Mouse (Mus musculus): ENCODE measurements around the gene Dtnb. TPM values are rescaled to one million over a fixed set of nuclear protein-coding genes. Genes with fewer than 3 reads are reported as not detected.

Dtnb gene
- polyA plus RNA-seq, 1 experiment: 10.0 TPM

DNA sequence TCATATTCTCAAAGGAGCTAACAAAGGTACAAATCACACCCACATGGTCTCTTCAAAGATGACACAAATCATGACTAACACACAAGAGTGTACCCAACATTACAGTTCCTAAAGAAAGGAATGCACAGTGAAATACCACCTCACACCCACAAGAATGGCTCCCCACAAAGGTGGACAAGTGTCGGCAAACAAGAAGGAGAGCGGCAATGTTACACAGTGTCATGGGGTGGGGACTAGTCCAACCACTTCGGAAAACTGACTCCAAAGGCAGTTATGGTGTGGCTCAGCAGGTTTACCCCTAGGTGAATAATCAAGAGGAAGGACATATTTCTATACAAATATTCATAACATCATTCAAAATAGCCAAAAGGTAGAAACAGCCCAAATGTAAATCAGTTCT is 174.2 kb downstream of the Dtnb start:
- TF ChIP-seq FOSL1 (IDR thresholded peaks at IDR 0.05; ENCODE audit: insufficient read depth, low read length, poor library complexity, severe bottlenecking) (no peak), MAX (IDR thresholded peaks at IDR 0.05) (no peak), USF1 (IDR thresholded peaks at IDR 0.05; ENCODE audit: low read depth) (no peak), MYOD1 (IDR thresholded peaks at IDR 0.05; ENCODE audit: control insufficient read depth, insufficient read length, low read depth) (no peak), CTCF (IDR thresholded peaks at IDR 0.05; ENCODE audit: control insufficient read depth, insufficient read depth, insufficient read length) (no peak), CEBPB (IDR thresholded peaks at IDR 0.05; ENCODE audit: low read depth) (no peak), MYOG (IDR thresholded peaks at IDR 0.05; ENCODE audit: control insufficient read depth, extremely low read depth, insufficient read length) (no peak)
- H3K36me3 ChIP-seq (ENCODE audit: control insufficient read depth, insufficient read depth): no peaks in the 10 kb centered on the region
- no peak overlapping the region for H3K4me3 ChIP-seq (ENCODE audit: insufficient read depth, poor library complexity, severe bottlenecking)
- no peaks in the 10 kb centered on the region for H3K79me2 ChIP-seq (ENCODE audit: control insufficient read depth, insufficient read depth)
- H3K27me3 ChIP-seq (ENCODE audit: control insufficient read depth, insufficient read depth, insufficient read length): no peaks in the 10 kb centered on the region
- no peak overlapping the region for H3ac ChIP-seq (ENCODE audit: control insufficient read depth, insufficient read length, low read depth)
- H3K79me3 ChIP-seq (ENCODE audit: low read depth): no peaks in the 10 kb centered on the region

DNA sequence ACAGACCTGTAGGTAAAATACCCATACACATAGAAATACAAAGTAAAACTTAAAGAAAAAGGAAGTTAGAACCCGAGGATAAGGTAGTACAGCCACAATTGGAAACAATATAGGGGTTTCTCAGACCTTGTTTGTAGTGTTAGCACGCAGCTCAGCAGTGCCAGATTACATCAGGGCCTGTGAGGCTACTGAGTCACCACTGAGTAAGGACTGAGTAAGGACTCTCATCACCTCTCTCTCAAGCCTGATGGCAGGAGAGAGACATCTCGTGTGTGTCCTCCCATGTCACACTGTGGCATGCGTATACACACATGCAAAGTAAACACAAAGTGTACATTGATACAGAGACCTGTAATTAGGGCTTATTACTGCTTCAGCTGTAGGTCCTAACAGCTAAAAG is 175.4 kb downstream of the Dtnb start:
- H3ac ChIP-seq (ENCODE audit: control insufficient read depth, insufficient read length, low read depth): no peak overlapping the region
- H3K27me3 ChIP-seq (ENCODE audit: control insufficient read depth, insufficient read depth, insufficient read length): no peaks in the 10 kb centered on the region
- no peak for TF ChIP-seq USF1 (IDR thresholded peaks at IDR 0.05; ENCODE audit: low read depth)
- TF ChIP-seq MYOG (IDR thresholded peaks at IDR 0.05; ENCODE audit: control insufficient read depth, extremely low read depth, insufficient read length): no peak
- no peak for TF ChIP-seq MYOD1 (IDR thresholded peaks at IDR 0.05; ENCODE audit: control insufficient read depth, insufficient read length, low read depth)
- TF ChIP-seq FOSL1 (IDR thresholded peaks at IDR 0.05; ENCODE audit: insufficient read depth, low read length, poor library complexity, severe bottlenecking): no peak
- TF ChIP-seq CEBPB (IDR thresholded peaks at IDR 0.05; ENCODE audit: low read depth): no peak
- no peak for TF ChIP-seq MAX (IDR thresholded peaks at IDR 0.05)
- TF ChIP-seq CTCF (IDR thresholded peaks at IDR 0.05; ENCODE audit: control insufficient read depth, insufficient read depth, insufficient read length): no peak
- H3K4me3 ChIP-seq (ENCODE audit: insufficient read depth, poor library complexity, severe bottlenecking): no peak overlapping the region
- H3K79me2 ChIP-seq (ENCODE audit: control insufficient read depth, insufficient read depth): no peaks in the 10 kb centered on the region
- no peaks in the 10 kb centered on the region for H3K36me3 ChIP-seq (ENCODE audit: control insufficient read depth, insufficient read depth)
- no peaks in the 10 kb centered on the region for H3K79me3 ChIP-seq (ENCODE audit: low read depth)

DNA sequence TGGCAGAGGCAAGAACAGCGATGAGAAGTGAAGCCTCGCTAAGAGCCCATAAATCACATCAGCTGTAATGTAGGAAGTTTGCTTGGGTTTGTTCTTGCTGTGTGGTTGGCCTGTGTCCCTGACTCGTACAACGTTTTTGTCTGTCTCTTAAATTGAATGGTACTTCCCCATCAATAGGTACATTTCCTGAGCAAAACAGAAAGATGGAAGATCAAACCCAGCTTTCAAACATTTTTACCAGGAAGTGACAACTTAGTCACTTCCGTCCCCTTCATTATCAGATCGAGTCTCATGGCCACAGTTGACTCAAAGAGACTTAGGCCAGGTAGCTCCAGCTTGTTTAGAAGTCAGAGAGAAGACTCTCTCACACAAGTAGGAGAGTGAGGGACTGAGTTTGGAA is 183.3 kb downstream of the Dtnb start:
- H3ac ChIP-seq (ENCODE audit: control insufficient read depth, insufficient read length, low read depth): no peak overlapping the region
- H3K79me2 ChIP-seq (ENCODE audit: control insufficient read depth, insufficient read depth): no peaks in the 10 kb centered on the region
- H3K79me3 ChIP-seq (ENCODE audit: low read depth): no peaks in the 10 kb centered on the region
- TF ChIP-seq FOSL1 (IDR thresholded peaks at IDR 0.05; ENCODE audit: insufficient read depth, low read length, poor library complexity, severe bottlenecking): no peak
- no peak for TF ChIP-seq MAX (IDR thresholded peaks at IDR 0.05)
- TF ChIP-seq MYOG (IDR thresholded peaks at IDR 0.05; ENCODE audit: control insufficient read depth, extremely low read depth, insufficient read length): no peak
- no peak for TF ChIP-seq USF1 (IDR thresholded peaks at IDR 0.05; ENCODE audit: low read depth)
- no peak for TF ChIP-seq CEBPB (IDR thresholded peaks at IDR 0.05; ENCODE audit: low read depth)
- TF ChIP-seq CTCF (IDR thresholded peaks at IDR 0.05; ENCODE audit: control insufficient read depth, insufficient read depth, insufficient read length): no peak
- TF ChIP-seq MYOD1 (IDR thresholded peaks at IDR 0.05; ENCODE audit: control insufficient read depth, insufficient read length, low read depth): no peak
- no peaks in the 10 kb centered on the region for H3K27me3 ChIP-seq (ENCODE audit: control insufficient read depth, insufficient read depth, insufficient read length)
- H3K4me3 ChIP-seq (ENCODE audit: insufficient read depth, poor library complexity, severe bottlenecking): no peak overlapping the region
- H3K36me3 ChIP-seq (ENCODE audit: control insufficient read depth, insufficient read depth): no peaks in the 10 kb centered on the region

DNA sequence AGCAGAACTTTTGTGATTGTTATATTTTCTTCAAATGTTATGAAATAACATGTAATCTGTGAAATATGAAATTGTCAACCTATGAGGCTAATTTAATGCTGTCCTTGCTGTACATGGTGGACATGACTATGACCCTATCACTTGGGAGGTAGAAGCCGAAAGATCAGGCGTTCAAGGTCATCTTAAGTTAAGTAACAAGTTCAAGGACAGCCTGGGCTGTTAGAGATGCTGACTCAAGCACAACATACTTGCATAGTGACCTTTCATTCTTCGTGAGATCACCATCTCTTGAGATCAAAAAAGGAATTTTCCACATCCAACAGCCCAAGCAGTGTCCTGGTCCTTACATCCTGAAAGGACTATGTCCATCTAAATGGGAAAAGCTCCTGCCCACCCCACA is 184.0 kb downstream of the Dtnb start:
- Histone ChIP-seq H3K79me2 (ENCODE audit: control insufficient read depth, insufficient read depth) (no peaks in the 10 kb centered on the region), H3K4me3 (ENCODE audit: insufficient read depth, poor library complexity, severe bottlenecking) (no peak overlapping the region), H3K36me3 (ENCODE audit: control insufficient read depth, insufficient read depth) (no peaks in the 10 kb centered on the region), H3K27me3 (ENCODE audit: control insufficient read depth, insufficient read depth, insufficient read length) (no peaks in the 10 kb centered on the region), H3ac (ENCODE audit: control insufficient read depth, insufficient read length, low read depth) (no peak overlapping the region), H3K79me3 (ENCODE audit: low read depth) (no peaks in the 10 kb centered on the region)
- TF ChIP-seq MYOD1 (IDR thresholded peaks at IDR 0.05; ENCODE audit: control insufficient read depth, insufficient read length, low read depth) (no peak), MYOG (IDR thresholded peaks at IDR 0.05; ENCODE audit: control insufficient read depth, extremely low read depth, insufficient read length) (no peak), USF1 (IDR thresholded peaks at IDR 0.05; ENCODE audit: low read depth) (no peak), MAX (IDR thresholded peaks at IDR 0.05) (no peak), FOSL1 (IDR thresholded peaks at IDR 0.05; ENCODE audit: insufficient read depth, low read length, poor library complexity, severe bottlenecking) (no peak), CEBPB (IDR thresholded peaks at IDR 0.05; ENCODE audit: low read depth) (no peak), CTCF (IDR thresholded peaks at IDR 0.05; ENCODE audit: control insufficient read depth, insufficient read depth, insufficient read length) (no peak)

DNA sequence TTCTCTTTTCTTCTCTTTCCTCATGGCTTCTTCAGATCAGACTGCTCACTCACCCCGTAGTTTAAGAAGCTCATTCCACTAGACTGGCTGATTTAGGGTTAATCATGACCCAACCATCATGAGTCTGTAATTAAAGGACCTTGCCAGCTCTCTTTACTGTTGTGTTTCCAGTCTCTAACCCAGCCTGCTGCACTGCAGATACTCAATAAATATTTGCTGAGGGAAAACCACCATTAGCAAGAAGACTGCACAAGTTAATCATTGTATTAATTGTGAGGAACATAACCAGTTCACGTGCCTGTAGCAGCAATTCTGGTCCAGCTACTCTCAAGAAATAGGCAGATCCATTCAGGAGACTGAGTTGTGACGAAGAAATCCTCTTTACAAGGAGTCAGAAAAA is 185.9 kb downstream of the Dtnb start:
- TF ChIP-seq CEBPB (IDR thresholded peaks at IDR 0.05; ENCODE audit: low read depth) (no peak), MYOD1 (IDR thresholded peaks at IDR 0.05; ENCODE audit: control insufficient read depth, insufficient read length, low read depth) (no peak), FOSL1 (IDR thresholded peaks at IDR 0.05; ENCODE audit: insufficient read depth, low read length, poor library complexity, severe bottlenecking) (no peak), MYOG (IDR thresholded peaks at IDR 0.05; ENCODE audit: control insufficient read depth, extremely low read depth, insufficient read length) (no peak), USF1 (IDR thresholded peaks at IDR 0.05; ENCODE audit: low read depth) (no peak), CTCF (IDR thresholded peaks at IDR 0.05; ENCODE audit: control insufficient read depth, insufficient read depth, insufficient read length) (no peak), MAX (IDR thresholded peaks at IDR 0.05) (no peak)
- Histone ChIP-seq H3K27me3 (ENCODE audit: control insufficient read depth, insufficient read depth, insufficient read length) (no peaks in the 10 kb centered on the region), H3K4me3 (ENCODE audit: insufficient read depth, poor library complexity, severe bottlenecking) (no peak overlapping the region), H3K79me3 (ENCODE audit: low read depth) (no peaks in the 10 kb centered on the region), H3K79me2 (ENCODE audit: control insufficient read depth, insufficient read depth) (no peaks in the 10 kb centered on the region), H3ac (ENCODE audit: control insufficient read depth, insufficient read length, low read depth) (no peak overlapping the region), H3K36me3 (ENCODE audit: control insufficient read depth, insufficient read depth) (no peaks in the 10 kb centered on the region)

GRCm38 (mm10) chr12:3759419-3759818 is 187.2 kb downstream of the Dtnb start:
- no peak overlapping the region for H3ac ChIP-seq (ENCODE audit: control insufficient read depth, insufficient read length, low read depth)
- no peaks in the 10 kb centered on the region for H3K36me3 ChIP-seq (ENCODE audit: control insufficient read depth, insufficient read depth)
- H3K79me2 ChIP-seq (ENCODE audit: control insufficient read depth, insufficient read depth): no peaks in the 10 kb centered on the region
- H3K4me3 ChIP-seq (ENCODE audit: insufficient read depth, poor library complexity, severe bottlenecking): no peak overlapping the region
- TF ChIP-seq CTCF (IDR thresholded peaks at IDR 0.05; ENCODE audit: control insufficient read depth, insufficient read depth, insufficient read length) (no peak), MAX (IDR thresholded peaks at IDR 0.05) (no peak), FOSL1 (IDR thresholded peaks at IDR 0.05; ENCODE audit: insufficient read depth, low read length, poor library complexity, severe bottlenecking) (no peak), MYOD1 (IDR thresholded peaks at IDR 0.05; ENCODE audit: control insufficient read depth, insufficient read length, low read depth) (no peak), USF1 (IDR thresholded peaks at IDR 0.05; ENCODE audit: low read depth) (no peak), MYOG (IDR thresholded peaks at IDR 0.05; ENCODE audit: control insufficient read depth, extremely low read depth, insufficient read length) (no peak), CEBPB (IDR thresholded peaks at IDR 0.05; ENCODE audit: low read depth) (no peak)
- H3K79me3 ChIP-seq (ENCODE audit: low read depth): no peaks in the 10 kb centered on the region
- no peaks in the 10 kb centered on the region for H3K27me3 ChIP-seq (ENCODE audit: control insufficient read depth, insufficient read depth, insufficient read length)

Measured in C2C12 (cell line).